Mouse (Mus musculus) monocyte, adult 2 months (primary cell): ENCODE data around the gene Pilra.
A peak's percentile ranks its signal among the peaks of the same experiment; 100 is the strongest.

Experiments
- DNase-seq, 2 experiments: peaks; one replicate each; pipeline ENCODE4 v3.0.0; 2022; ENCODE audit warnings: low spot score in 2 of 2, low read depth in 1 of 2

Gene Pilra

DNA sequence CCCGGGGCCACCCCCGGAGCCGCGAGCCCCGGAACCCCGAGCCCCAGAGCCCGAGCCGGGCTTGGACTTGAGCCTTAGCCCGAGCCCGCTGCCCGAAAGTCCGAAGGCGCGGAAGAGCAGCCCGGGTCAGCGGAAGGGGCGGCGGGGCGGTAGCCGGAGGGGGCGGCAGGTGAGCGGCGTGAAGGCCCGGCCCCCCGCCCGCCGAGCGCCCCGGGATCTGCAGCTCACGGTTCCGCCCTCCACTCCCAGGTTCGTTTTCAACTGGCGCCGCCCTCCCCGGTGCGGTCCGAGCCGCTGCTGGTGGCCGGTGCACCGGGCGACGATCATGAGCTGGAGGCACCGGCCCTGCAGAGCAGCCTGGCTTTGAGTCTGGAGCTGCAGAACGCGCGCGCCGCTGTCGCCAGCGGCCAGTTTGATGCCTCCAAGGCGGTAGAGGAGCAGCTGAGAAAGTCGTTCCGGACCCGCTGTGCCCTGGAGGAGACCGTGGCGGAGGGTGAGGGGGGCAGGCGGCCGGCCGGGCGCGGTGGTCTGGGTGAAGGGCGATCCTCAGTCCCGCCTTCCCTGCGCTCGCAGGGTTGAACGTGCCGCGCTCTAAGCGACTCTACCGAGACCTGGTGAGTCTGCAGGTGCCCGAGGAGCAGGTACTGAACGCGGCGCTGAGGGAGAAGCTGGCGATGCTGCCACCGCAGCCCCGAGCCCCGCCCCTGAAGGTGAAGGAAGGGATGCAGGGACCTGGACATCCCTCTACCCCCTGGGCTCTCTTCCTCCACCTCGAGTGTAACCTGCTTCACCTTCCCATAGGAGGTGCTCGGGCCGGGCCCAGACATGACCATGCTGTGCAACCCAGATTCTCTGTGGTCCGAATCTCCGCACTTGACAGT is 56.8 kb downstream of the Pilra start:
- DNase-seq, result no peak

DNA sequence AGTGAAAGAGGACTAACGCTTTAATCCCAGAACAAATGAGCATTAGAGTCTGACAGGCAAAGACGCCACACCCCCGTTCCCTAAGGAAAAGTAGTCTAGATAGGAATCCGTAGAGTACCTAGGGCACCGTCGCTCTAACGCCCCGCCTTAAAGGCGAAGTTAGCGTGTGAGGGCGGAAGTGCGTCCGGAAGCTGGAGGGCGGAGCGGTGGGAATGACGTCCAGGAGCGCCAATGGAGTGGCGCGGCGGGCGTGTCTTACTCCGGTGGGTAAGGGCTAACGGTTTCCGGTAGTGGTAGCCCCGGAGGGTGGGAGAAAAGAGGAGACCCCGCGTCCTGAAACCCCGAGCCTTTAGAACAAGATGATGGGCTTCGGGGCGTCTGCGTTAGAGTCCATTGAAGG is 57.4 kb downstream of the Pilra start, which contains the start of gene Ppp1r35:
Gene Ppp1r35, plus strand, starts transcription at position 215 of the 400 bp plus-strand sequence.
- DNase-seq, result peak; percentile 73 to 80

DNA sequence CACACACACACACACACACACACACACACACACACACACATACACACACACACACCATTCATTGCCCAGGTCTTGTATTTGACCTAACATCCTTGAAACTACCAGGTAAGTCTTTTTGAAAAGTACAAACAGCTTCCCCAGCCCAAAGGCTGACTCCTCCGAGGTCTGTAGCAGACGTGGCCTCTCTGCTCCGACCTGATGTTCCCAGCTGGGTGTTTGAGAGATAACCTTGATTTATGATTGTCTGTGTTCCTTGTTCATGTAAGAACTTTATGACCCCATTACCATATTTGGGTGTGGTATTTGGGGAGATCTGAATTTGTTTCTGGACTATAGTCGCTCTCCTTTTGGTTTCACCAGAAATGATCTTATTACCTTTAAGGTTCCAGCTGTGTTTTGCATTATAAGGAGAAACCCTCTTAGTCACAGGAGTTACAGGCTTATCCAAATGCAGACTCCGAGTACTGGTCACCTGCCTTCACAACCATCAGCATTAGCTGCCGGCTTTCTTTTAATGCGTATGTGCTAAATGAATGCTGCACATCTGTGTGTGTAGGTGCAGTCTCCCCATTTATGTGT is 58.7 kb downstream of the Pilra start:
- no peak for DNase-seq

DNA sequence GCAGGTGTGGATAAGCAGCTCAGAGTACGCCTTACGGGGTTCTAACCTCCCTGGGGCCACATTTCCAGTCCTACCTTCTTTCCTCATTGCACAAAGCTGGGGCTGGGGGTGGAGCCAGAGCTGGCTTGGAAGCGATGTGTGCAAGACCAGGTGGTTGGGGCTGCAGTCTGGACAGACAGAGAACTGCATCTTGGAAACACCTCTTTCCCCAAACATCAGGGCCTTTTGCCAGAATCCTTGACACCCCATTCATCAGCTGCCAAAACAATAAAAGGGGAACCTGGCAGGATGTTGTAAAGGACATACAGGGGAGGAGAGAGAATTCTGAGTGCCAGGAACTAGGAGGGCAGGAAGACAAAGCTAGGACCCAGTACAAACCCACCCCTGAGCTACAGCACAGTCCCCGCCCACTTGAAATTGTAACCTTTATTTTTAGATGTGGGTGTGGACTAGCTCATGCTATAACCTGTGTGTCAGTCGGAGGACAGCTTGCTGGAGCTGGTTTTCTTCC is 59.6 kb downstream of the Pilra start:
- DNase-seq, result no peak

DNA sequence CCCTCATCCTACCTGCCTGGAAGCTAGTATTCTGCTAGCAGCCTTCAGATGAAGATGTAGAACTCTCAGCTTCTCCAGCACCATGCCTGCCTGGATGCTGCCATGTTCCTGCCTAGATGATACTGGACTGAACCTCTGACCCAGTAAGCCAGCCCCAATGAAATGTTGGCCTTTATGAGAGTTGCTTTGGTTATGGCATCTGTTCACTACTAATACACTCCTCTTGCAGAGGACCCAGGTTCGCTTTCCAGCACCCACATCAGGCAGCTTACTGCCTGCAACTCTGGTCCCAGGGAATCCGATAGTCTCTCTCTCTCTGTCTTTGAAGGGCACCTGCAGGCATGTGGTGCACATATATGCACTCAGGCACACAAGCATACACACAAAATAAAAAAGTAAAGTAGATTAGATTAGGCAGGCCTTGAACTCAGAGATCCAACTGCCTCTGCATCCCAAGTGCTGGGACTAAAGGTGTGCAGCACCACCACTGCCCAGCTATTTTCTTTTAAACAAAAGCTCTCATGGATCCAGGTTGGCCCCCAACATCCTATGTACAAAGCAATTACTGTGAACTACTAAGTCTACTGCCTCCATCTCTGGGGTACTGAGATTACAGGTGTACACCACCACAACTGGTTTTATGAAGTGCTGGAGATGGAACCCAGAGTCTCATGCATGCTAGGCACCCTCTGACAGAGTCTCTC is 60.3 kb downstream of the Pilra start:
- no peak for DNase-seq

DNA sequence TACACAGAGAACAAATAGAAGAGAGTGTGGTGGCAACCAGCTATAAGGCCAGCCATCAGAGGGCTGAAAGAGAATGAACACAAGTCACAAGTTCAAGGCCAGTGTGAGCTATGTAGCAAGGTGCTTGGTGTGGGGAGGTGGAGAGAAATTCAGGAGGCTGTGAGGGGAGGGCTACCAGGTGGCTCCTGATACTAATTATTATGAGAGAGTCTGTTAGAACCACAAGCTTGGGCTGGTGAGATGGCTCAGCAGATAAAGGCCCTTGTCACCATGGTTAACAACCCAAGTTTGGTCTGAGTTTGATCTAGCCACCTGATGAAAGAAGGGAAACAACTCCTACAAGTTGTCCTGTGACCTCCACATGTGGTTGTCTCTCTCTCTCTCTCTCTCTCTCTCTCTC is 63.3 kb downstream of the Pilra start:
- no peak for DNase-seq
